Mouse (Mus musculus) CH12F3 (cell line): ENCODE measurements around the gene Dmrt2.

ENCODE experiments used
- in situ Hi-C: fragments of 300-500 bp; cut with MboI; formaldehyde crosslinking; loops from 2 replicates; pipeline ENCODE4 v1.14.3; 2020; ENCODE audit warnings: low sequenced_read_pairs

The Dmrt2 gene

DNA sequence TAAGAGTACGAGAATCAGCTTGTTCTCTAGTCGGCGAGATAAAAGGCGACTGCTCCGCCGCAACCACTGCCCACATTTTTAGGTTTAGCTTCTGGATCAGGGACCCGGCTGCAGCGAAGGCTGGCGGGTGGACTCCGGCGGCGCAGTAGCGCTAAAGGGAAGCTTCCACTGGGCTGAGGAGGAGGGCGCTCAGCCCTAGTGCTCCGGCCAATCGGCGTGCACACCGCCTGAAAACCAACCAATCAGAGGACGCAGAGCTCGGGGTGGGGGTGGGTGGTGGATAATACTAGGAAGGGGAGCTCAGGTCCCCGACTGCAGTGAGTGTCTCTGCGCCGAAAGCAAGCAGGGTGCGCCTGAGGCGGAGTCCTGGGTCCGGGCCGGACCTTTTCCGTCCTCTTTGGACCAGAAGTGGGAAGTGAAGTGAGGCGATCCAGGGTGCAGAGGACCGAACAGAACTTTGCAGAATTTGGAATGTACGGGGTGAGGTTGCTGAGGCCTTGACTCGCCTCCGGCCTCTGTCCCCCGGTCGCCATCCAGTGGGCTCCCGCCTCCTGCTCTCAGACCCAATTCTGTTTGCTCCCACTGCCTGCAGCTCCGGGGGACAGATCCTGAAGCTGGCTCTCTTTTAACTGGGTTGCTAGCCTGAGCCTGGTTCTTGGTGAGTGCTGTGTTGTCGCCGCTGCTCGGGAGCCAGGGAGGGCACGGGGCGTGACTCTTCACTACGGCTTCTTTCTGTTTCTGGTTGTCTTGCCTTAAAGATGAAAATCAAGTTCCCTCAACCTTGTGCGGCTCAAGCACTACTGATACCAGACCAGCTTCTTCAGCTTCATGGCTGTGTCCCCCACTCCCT, at the start of gene Dmrt2:
Dmrt2 (plus strand) TSS at position 311 of the 850 bp plus-strand sequence.
- in situ Hi-C loops, result no loop called here

DNA sequence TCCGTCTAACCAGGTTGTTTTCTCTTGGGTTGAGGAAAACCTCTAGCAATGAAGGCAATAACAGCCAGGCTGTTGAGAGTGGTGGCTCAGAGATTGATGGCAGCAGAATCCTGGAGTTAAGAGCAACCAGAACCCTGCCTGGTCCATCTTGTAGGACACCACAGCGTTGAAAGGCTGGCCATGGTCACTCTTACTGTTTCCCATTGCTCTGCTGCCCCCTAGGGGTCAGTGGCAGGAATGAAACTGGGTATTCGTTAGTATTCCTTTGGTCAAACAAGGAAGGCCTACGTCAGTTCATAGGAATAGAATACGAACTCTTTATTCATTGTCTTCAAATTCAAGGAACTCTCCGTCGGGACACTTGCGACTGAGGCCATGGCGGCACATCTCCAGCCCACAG, 43.7 kb upstream of the Dmrt2 start:
- in situ Hi-C loops, result loop anchor here (10.0 to 25.0 kb wide), 2 partner anchors 84 to 291 kb away; no protein-coding TSS in a partner anchor

DNA sequence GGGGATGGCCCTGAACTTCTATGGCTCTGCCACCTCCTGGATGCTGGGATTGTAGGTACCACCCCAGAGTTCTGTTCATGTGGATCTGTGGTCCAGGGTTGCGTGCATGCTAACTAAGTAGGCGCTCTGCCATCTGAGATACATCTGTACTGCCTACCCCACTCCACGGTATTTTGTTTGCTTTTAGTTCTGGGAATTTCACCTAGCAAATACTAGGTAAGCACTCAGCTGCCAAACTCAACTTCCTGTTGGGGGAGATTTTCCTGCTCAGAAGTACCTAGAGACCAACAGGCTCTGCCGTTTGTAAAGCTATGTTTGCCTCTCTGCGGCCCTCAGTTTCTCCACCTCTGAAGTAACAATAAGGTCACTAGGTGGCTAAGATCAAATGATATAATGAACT, 37.1 kb upstream of the Dmrt2 start:
- in situ Hi-C loops, result loop anchor here (25.0 kb wide), 1 partner anchor 298 kb away; no protein-coding TSS in a partner anchor

DNA sequence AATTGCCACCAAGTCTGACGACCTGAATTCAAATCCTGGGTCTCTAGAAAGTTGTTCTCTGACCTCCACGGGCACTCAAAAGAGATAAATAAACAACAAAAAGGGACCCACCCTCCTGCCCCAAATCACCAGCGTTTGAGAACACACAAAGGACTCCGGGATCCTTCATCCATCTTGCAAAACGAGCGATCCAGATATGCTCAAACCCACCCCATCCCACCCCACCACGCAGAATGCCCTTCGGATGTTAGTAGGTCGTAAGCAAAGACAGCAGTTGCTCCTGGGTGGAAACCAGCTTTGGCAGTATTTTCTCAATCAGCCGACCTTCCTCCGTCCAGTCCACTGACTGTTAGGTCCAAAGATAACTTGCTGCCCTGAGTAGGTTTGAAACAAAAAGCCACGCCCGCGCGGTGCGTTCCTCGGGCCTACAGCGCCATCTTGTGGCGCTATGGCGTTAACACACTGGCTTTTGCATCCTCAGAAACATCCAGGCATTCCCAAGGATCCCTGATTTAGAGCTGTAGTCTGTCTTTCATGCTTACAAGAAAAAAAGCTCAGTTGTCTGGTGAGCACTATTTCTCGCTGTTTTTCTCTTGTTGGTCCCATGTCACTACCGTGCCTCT, 36.5 kb upstream of the Dmrt2 start:
- in situ Hi-C loops, result loop anchor here (25.0 kb wide), 1 partner anchor 298 kb away; no protein-coding TSS in a partner anchor

DNA sequence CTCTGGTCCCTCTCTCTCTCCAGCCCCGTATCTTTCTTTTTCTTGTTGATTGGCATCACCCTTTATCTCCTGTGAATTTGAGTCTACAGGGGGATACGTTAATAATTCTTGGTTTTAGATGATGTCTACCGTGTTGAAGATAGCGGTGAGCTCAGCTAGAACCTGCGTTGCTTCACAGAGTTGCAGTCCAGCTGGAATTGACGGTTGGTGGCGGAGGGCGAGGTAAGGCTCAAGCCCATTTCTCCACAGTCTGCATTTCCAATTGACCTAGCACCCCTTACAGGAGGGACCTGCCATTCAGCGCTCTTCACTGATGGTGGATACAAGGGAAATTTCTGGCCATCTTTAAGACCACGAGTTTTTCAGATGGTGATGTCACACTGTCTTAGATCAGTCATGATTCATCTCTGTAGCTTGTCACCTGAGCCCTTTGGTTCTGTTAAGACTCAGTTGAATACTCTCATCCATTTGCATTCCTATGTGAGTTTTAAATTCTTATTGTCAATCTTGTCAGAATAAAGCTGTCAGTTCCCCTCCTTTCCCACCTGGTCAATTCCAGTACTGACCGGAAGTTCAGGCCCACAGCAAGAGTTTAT, 33.3 kb upstream of the Dmrt2 start:
- in situ Hi-C loops, result loop anchor here (25.0 kb wide), 1 partner anchor 302 kb away; no protein-coding TSS in a partner anchor

DNA sequence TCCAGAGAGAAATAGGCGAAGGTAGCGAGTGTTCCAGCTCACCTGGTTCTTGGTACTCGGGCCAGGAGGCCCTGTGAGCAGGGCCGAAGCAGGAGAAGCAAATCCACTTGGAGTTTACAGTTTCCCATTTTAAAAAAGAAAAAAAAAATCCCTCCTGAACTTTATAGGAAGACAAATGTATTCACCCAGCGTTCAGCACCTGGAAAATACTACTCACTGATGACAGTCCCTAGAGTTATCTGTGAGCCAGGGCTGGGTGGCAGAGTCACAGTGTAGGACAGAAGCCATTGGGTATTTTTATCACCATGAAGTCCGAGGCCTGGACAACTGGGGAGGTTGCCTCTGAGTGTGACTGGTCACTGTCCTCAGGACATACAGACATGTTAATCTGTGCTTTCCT, 30.4 kb upstream of the Dmrt2 start:
- in situ Hi-C loops, result loop anchor here (25.0 kb wide), 1 partner anchor 304 kb away; no protein-coding TSS in a partner anchor

DNA sequence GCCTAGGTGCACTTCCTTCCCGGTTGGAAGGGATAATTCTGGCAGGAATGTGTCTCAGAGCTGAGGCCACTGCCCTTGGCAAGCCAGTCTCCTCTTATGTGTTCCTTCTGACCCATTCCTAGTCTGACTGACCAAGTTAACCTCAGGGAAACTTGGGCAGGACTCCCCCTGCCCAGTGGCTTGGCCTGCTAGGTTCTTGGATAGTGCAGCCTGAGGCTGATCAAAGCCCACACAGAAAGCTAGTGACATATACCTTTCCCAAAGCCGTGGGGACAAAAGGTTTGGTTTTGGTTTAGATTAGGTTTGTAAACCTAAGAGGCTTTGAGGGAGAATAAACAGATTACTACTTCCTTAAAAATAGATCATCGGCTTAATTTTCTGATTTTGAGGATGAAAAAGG, 25.1 kb upstream of the Dmrt2 start:
- in situ Hi-C loops, result loop anchor here (25.0 kb wide), 1 partner anchor 310 kb away; no protein-coding TSS in a partner anchor

DNA sequence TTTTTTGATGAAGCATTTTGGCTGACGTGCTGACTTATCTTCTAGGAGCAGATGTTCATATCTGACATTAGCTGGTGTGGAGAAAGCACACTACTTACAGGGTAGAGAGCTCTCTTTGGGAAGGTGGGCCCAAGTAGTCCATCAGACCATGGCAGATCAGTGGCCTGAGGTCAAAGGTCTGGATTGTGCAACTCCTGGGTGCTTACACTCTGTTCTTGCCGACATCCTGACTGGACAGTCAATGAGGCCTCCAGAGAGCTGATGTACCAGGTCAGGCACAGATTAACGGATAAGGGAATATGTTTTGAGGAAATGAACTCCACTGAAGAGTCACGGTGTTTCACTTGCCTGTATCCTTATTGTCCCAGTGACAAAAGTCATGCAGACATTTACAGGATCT, 23.5 kb upstream of the Dmrt2 start:
- in situ Hi-C loops, result loop anchor here (25.0 kb wide), 1 partner anchor 311 kb away; no protein-coding TSS in a partner anchor

DNA sequence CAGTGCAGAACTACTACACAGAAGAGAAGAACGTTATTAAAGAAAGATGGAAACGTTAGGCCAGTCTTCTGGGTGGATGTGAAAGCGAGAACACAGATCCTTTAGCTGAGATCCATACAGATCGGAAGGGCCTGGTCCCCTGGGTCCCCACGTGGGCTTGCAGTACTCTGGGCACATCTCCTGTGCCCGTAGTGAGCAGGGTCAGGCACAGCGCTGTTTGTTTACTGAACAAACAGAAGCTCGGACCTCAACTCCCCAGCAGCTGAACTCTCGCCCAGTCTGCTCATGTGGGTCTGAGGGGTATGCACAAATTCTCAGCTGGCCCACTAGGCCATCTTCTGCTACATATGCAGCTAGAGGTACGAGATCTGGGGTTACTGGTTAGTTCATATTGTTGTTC, 21.7 kb upstream of the Dmrt2 start:
- in situ Hi-C loops, result no loop called here

DNA sequence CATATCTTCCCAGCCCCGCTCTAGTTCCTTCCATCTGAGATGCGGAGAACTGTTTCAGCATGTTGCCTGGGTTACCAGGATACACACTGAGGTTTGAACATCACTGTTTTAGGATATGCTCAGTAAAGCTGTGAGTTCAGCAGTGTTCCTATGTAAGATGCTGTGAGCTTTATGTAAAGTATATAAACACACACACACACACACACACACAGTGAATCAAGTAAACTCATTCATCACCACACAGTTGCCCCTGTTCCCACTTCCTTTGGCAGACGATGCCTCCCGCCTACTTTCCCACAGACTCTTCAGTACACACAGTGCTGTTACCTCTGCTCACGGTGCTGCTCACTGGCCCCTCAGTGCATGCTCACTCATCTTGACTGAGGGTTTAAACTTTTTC, 19.7 kb upstream of the Dmrt2 start:
- in situ Hi-C loops, result no loop called here

DNA sequence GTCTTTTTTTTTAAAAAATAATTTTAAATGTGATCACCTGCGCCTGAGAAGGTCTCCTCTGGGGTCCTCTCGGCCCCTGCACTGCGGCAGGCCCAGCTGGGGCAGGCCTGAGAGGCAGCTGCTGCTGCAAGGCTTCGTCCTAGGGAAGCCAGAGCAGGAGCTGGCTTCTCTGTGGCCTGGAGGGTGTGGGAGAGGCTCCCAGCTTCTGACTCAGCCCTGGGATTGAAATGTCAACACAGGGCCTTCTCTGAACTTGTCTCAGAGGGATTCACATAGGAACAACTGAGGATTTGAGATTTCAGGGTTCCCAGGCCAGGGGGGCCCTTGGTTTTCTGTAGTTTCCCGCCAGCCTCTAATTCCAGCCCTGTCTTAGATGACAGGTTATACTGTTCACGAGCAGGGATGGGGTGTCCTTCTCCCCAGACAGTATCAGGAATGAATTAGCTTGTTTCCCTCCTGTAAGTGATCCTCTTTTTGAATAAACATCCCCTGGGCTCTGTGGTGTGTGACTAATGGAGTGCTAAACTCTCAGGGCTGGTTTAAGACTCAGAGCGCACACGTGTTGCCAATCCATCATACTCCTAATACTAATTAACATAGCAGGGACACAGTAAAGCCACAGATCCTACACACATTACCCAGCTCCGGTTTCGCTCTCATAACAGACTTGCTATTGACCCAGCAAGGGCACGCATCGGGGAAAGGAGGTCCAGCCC, 18.0 kb upstream of the Dmrt2 start:
- in situ Hi-C loops, result no loop called here

DNA sequence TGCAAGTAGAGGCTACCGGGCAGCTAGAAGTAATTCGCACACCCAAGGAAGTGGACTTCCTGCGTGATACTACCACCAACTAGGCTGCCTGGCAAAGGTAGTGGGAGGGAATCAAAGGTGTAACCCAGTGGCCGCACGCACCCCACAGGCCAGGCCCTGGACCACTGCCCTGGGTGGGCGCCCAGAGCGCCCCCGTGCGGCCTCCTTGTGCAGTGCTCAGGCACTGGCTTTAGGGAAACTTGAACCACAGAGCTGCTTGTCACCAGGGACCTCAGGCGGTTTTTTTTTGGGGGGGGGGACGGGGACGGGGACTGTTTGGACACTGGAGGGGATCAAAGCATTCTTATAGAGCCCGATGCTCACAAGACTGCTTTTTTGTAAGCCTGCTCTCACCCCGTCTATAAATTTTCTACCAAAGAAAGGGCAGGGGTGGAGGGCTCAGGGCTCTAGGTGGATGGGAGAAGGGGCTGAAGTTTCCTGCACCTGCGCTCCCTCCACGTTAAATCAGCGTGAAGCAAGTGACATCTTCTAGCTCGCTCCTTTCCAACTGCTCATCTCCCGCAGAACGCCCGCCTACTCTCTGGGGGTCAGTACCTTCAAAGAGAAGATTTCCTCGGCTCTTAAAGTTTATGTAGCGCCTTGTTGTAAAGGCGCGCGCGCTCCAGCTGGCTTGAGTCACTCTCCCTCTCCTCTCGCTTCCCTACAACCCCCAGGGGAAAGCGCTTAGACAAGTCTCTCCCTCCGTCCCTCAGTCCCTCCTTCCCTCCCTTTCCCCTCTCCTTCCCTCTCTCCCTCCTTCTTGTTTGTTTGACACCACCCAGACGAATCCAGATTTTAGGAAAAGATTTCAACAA, 6.5 kb upstream of the Dmrt2 start:
- in situ Hi-C loops, result no loop called here

DNA sequence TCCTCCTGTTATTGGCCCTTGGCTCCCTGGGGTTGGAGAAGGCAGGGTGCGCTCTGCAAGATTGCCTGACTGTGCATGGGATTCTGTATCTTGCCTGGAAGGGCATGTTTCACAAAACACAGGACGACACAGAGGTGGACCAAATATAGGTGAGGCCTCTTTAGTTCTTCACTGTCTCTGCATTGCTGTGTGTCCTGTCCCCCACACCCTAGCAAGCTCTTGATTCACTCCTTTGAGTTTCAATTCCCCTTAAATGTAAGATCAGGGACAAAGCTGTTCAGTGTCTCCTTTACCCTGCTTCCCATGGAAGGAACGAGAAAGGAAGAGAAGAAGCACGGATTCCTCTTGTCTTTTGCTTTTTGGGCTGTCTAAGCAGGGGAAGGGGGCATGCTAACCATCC, 4.4 kb upstream of the Dmrt2 start:
- in situ Hi-C loops, result no loop called here

DNA sequence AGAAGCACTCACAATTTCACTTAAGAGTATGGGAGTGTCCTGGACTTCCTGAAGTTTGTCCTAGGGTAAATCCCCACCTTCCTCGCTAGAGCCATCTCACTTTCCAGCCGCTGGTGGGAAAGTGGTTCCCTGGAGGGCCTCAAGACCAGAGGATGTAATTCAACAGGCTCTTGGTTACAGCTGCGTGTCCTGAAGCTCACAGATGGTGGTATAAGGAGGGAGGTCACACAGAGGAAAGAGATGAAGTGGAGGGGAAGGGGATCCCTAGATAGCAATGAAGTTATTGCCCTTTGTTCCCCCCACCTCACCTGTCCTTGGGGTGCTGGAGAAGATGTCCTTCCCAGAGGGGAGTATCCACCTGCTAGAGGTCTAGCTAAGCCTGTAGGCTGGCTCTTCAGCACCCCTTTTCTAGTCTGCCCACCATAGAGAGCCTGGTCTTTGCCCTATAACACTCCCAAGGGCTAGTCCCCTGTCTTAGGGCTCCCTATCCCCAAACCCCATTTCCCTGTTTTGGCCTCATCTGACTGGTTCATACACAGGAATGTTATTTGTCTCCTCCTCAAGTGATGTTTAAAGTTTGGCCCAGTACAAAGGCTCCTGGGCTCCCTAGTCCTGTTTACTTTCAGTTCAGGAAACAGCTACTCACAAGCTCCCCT, 2.5 kb upstream of the Dmrt2 start:
- in situ Hi-C loops, result no loop called here

DNA sequence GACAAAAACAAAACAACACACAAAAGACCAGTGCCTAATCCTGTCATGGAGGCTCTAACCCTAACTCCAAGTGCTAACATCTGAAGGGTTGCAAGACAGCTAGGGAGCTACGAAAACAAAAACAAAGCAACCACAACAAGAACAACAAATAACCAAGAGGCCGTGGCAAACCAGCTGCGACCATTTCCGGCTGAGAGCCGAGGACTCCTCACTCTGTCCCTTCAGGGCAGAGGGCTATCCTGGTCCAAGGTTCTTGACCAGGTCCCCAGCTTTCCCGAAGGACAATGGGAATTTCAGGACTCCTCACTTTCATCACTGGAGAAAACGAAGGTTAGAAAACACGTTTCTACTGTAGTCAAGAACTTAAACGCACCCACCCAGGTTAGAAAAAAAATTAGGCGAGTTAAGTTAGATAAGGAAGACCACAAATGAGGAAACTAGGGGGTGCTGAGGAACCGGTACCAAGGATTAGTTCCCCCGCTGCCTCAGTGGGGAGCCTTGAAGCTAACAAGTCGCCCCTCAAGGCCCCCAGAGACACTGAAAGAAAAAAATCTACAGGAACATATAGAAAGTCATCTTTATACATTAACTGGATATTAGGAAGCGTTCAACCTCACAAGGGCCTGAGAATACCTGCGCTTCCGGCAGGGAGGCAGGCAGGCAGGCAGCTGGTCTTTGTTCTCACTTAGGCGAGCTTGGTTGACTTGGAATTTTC, 1.5 kb upstream of the Dmrt2 start:
- in situ Hi-C loops, result no loop called here

DNA sequence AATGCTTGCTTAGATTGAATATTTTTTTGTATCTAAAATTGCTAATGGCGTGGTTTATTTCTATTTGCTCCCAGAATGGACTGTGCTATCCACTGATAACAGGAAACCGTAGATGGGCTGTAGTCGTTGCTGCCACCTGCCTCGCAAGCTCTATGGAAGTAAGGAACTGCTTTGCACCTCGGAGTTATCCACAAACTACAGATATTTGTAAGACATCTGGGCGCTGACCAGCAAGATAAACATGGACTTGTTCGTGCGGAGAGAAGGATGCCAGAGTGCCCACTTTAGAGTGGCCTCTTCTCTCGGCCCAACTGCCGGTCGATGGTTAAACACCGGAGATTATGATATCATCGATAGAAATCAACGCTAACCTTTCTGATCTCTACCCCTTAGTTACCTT, 530 bp upstream of the Dmrt2 start:
- in situ Hi-C loops, result no loop called here

DNA sequence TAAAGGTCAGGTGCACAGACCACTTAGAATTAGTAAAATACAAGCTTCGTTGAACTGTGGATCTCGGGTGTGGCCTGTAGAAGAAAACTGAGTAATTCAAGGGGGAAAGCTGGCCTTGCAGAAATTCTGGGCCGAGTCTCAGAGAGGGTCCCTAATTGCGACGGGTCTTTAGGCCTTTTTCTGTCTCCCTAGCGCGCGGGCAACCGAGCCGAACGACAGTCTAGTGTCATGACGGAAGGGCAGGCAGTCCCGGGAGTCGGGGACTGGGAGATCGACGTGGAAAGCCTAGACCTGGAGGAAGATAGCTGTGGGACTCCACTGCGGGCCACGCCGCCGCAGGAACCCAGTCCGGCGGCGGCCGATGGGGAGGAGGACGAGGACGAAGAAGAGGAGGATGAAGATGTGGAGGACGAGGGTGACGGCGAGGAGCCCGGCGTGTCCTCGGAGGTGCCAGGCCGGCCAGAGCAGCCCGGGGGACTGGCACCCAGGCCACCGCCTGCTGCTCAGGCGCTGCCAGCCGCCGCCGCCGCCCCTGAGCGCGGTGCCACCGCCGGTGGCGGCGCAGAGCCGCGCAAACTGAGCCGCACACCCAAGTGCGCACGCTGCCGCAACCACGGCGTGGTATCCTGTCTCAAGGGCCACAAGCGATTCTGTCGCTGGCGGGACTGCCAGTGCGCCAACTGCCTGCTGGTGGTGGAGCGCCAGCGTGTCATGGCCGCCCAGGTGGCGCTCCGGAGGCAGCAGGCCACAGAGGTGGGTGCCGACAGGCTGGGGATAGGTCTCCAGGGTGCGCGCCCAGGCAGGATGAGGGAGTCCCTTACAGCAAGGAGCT, 1.2 kb downstream of the Dmrt2 start:
- in situ Hi-C loops, result no loop called here

DNA sequence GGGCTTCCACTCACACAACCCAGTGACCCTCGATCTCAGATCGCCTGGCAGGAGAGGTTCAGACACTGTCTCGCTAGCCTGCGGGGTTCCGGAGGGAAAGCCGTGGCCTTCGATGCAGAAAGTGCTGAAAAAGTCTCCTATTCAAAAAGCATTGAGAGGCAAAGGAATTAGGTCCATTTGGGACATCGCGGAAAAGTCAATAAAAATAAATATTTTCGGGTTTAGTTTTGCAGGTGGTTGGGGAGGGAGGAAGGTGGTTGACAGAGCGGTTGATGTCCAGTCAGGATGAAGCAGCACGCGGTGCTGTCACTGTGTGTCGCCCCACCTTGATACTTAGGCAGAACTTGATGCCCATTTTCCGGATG, 1.8 kb downstream of the Dmrt2 start:
- in situ Hi-C loops, result no loop called here
